Mouse (Mus musculus): ENCODE data around the gene Tmem163.

- no peak for TF ChIP-seq EP300 (IDR thresholded peaks at IDR 0.05; ENCODE audit: insufficient read depth, low read depth, low read length)
- no peak for TF ChIP-seq POLR2A (IDR thresholded peaks at IDR 0.05; ENCODE audit: insufficient read depth, low read depth, low read length)
These were observed 102.8 kb downstream of the Tmem163 start for GRCm38 (mm10) chr1:127576563-127576962.

All from heart, adult 2 months (tissue).